Mouse (Mus musculus) Patski (cell line): ENCODE results near the gene Hacd2. TPM values are rescaled to one million over a fixed set of nuclear protein-coding genes. Genes with fewer than 3 reads are reported as not detected.

ENCODE experiments used
- ATAC-seq: fragments of 100-300 bp; one replicate; pipeline ENCODE4 v1.8.0; 2021
- CTCF ChIA-PET: fragments of 350-600 bp; sonication (Branson Sonifier 250); formaldehyde crosslinking; loops from one replicate; lab custom pipeline; 2022; ENCODE audit warnings: inconsistent platforms; lab: Charles Lee
- POLR2A ChIA-PET: fragments of 350-600 bp; sonication (Branson Sonifier 250); formaldehyde crosslinking; loops from one replicate; lab custom pipeline; 2022; ENCODE audit warnings: antibody characterized with exemption, inconsistent platforms; lab: Charles Lee
- DNase-seq: peaks from one replicate; pipeline ENCODE4 v3.0.0-alpha.2; 2011; ENCODE audit warnings: low read depth, low spot score
- H3K27me3 ChIP-seq: fragments of 371-371 bp; one replicate; pipeline ENCODE4 v1.5.1; 2021
- CTCF ChIP-seq: fragments of 100-300 bp; IDR thresholded peaks from one replicate; pipeline ENCODE4 v1.5.1; 2021
- in situ Hi-C: fragments of 300-500 bp; cut with MboI; formaldehyde crosslinking; loops from 3 replicates; pipeline ENCODE4 v1.11.1; 2018; ENCODE audit warnings: low pct_unique_long_range_greater_than_20kb, mixed read lengths
- polyA plus RNA-seq: library from polyadenylated mRNA; unstranded; gene quantifications from one replicate; pipeline ENCODE4 v1.2.3, GENCODE M21; 2021

The Hacd2 gene
- polyA plus RNA-seq, 1 experiment from 2014 or later: 76.2 TPM

- no peaks in the 10 kb centered on the region for H3K27me3 ChIP-seq
- no peak for ATAC-seq
- TF ChIP-seq CTCF: no peak
- CTCF ChIA-PET: interaction anchor here (0.9 to 1.3 kb wide), 2 partner anchors 12 to 26 kb away, joined by 3 read pairs; no protein-coding TSS in a partner anchor
- DNase-seq: no peak
- in situ Hi-C loops: no loop called here
- POLR2A ChIA-PET: no interaction called here
These were observed 17.5 kb upstream of the Hacd2 start for GRCm38 (mm10) chr16:35004756-35005155.

- no peaks in the 10 kb centered on the region for H3K27me3 ChIP-seq
- CTCF ChIA-PET: interaction anchor here (1.4 kb wide), 1 partner anchor 45 kb away, joined by 3 read pairs; no protein-coding TSS in a partner anchor
- POLR2A ChIA-PET: no interaction called here
- DNase-seq (no peak), ATAC-seq (no peak)
- no peak for TF ChIP-seq CTCF
- in situ Hi-C loops: no loop called here
These were observed 16.0 kb upstream of the Hacd2 start for GRCm38 (mm10) chr16:35006251-35006650.

GRCm38 (mm10) chr16:35007361-35007760 lies 14.9 kb upstream of the Hacd2 start:
- H3K27me3 ChIP-seq: no peaks in the 10 kb centered on the region
- in situ Hi-C loops: no loop called here
- no peak for DNase-seq

GRCm38 (mm10) chr16:35008447-35008846 lies 13.8 kb upstream of the Hacd2 start:
- in situ Hi-C loops: no loop called here
- ATAC-seq (no peak), DNase-seq (no peak)
- TF ChIP-seq CTCF: no peak
- ChIA-PET POLR2A (interaction anchor here (0.7 to 1.1 kb wide), 2 partner anchors 8 to 14 kb away, joined by 3 to 4 read pairs; partner anchors contain the start of gene Hacd2), CTCF (interaction anchor here (1.9 kb wide), 1 partner anchor 10 kb away, joined by 7 read pairs; no protein-coding TSS in a partner anchor)
- no peaks in the 10 kb centered on the region for H3K27me3 ChIP-seq

More at GRCm38 (mm10) chr16:35007361-35007760, 14.9 kb upstream of the Hacd2 start:
- no peak for TF ChIP-seq CTCF
- CTCF ChIA-PET: interaction anchor here (1.4 kb wide), 1 partner anchor 43 kb away, joined by 3 read pairs; no protein-coding TSS in a partner anchor
- POLR2A ChIA-PET: interaction anchor here (0.6 kb wide), 1 partner anchor 32 kb away, joined by 3 read pairs; no protein-coding TSS in a partner anchor
- ATAC-seq: no peak

GRCm38 (mm10) chr16:35013501-35013900 lies 8.7 kb upstream of the Hacd2 start:
- in situ Hi-C loops: no loop called here
- TF ChIP-seq CTCF: no peak
- no peak for ATAC-seq

GRCm38 (mm10) chr16:35016491-35016890 lies 5.7 kb upstream of the Hacd2 start:
- ATAC-seq: no peak
- TF ChIP-seq CTCF: no peak
- H3K27me3 ChIP-seq: peaks cover 7% of the 10 kb centered on the region
- no peak for DNase-seq
- CTCF ChIA-PET: interaction anchor here (1.5 kb wide), 1 partner anchor 12 kb away, joined by 3 read pairs; no protein-coding TSS in a partner anchor
- in situ Hi-C loops: no loop called here
- POLR2A ChIA-PET: no interaction called here

More at GRCm38 (mm10) chr16:35013501-35013900, 8.7 kb upstream of the Hacd2 start:
- CTCF ChIA-PET: no interaction called here
- DNase-seq: no peak
- POLR2A ChIA-PET: no interaction called here
- H3K27me3 ChIP-seq: no peaks in the 10 kb centered on the region

- in situ Hi-C loops: no loop called here
- no peak for DNase-seq
- no peak for ATAC-seq
- POLR2A ChIA-PET: no interaction called here
- H3K27me3 ChIP-seq: peaks cover 7% of the 10 kb centered on the region
- CTCF ChIA-PET: no interaction called here
- TF ChIP-seq CTCF: no peak
These were observed 3.7 kb upstream of the Hacd2 start for GRCm38 (mm10) chr16:35018470-35018974.

GRCm38 (mm10) chr16:35021903-35022241 lies 356 bp upstream of the Hacd2 start:
- no peak for TF ChIP-seq CTCF
- ChIA-PET POLR2A (interaction anchor here (1.0 kb wide), 1 partner anchor 13 kb away, joined by 4 read pairs; no protein-coding TSS in a partner anchor), CTCF (no interaction called here)
- in situ Hi-C loops: no loop called here
- DNase-seq (no peak), ATAC-seq (no peak)
- peaks cover 7% of the 10 kb centered on the region for H3K27me3 ChIP-seq

- peaks cover 7% of the 10 kb centered on the region for H3K27me3 ChIP-seq
- POLR2A ChIA-PET: interaction anchor here (0.7 kb wide), 1 partner anchor 617 kb away, joined by 5 read pairs; no protein-coding TSS in a partner anchor
- DNase-seq (no peak), ATAC-seq (no peak)
- in situ Hi-C loops: no loop called here
- no peak for TF ChIP-seq CTCF
- CTCF ChIA-PET: no interaction called here
These were observed 1.0 kb downstream of the Hacd2 start for GRCm38 (mm10) chr16:35023138-35023735.

GRCm38 (mm10) chr16:35024300-35024699 lies 2.1 kb downstream of the Hacd2 start:
- DNase-seq (no peak), ATAC-seq (no peak)
- in situ Hi-C loops: no loop called here
- CTCF ChIA-PET: no interaction called here
- peak; percentile 58 for TF ChIP-seq CTCF
- H3K27me3 ChIP-seq: peaks cover 6% of the 10 kb centered on the region
- POLR2A ChIA-PET: interaction anchor here (0.7 kb wide), 1 partner anchor 618 kb away, joined by 5 read pairs; no protein-coding TSS in a partner anchor

- CTCF ChIA-PET: no interaction called here
- DNase-seq (no peak), ATAC-seq (no peak)
- POLR2A ChIA-PET: no interaction called here
- no peak for TF ChIP-seq CTCF
- in situ Hi-C loops: no loop called here
- H3K27me3 ChIP-seq: peaks cover 4% of the 10 kb centered on the region
These were observed 3.1 kb downstream of the Hacd2 start for GRCm38 (mm10) chr16:35025347-35025746.
